Mouse (Mus musculus) adrenal gland, adult 2 months (tissue): ENCODE data around the gene Inpp4b. TPM values are rescaled to one million over a fixed set of nuclear protein-coding genes. Genes with fewer than 3 reads are reported as not detected.

ENCODE experiments used
- DNase-seq: peaks from one replicate; pipeline ENCODE4 v3.0.0; 2021
- polyA plus RNA-seq: library from polyadenylated mRNA; depleted of rRNA; stranded (reverse); fragments of >200 nt; gene quantifications from 2 replicates; pipeline ENCODE4 v1.2.3, GENCODE M21; 2012
- total RNA-seq, 2 experiments: library from RNA; stranded (reverse); gene quantifications; 2 replicates each; pipeline ENCODE4 v1.2.3; 2021

Inpp4b gene
- total and polyA plus RNA-seq, 3 experiments: 0.20 to 8.1 (median 6.4) TPM

DNA sequence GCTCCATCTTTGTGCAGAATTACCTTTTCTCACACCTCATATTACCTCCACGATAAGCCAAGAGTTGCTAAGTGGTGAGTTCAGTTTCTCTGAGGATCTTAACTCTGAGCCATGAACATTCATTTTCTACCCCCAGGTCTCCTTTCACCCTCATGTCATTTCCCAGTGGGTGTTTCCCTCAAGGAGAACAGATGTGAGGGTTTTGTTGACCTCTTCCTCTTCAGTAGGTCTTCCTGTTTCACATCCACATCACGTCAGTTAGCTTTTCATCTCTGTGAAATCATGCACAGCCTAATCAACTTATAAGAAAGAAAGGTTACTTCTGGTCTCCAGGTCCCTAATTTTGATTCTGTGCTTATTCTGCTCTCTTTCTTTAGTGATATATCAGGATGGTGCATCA, 124.4 kb downstream of the Inpp4b start:
- DNase-seq: no peak

DNA sequence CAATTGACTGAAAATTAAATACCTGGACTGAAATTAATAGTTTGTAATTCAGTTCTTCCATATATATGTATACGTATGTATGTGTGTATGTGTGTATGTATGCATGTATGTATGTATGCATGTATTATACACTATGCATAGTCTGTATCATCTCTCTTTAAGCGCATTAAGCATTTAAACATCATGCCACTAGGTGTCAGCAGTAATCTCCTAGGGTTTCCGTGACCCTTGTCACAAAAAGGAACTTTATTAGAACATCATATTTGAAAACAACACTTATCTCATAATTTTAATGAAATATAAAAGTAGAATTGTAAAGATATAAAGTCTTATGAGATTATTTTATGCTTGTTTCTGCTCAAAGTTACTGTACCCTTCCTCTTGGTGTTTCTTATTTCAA, 136.3 kb downstream of the Inpp4b start:
- no peak for DNase-seq

DNA sequence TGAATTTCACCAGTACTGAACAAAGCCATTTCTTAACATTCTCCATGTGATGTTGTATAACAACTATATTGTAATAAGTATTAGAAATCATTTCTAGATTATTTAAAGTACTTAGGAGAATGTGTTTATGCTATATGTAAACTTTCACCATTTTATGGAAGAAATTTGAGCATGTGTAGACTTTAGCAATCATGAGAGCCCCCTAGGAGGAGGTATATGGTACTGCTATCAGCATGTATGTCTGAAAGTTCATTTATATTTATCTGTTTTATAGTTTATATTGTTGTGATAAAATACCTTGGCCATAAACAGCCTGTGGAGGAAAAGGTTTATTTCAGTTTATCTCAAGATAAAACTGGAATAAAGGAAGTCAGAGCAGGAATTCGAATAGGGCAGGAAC, 141.5 kb downstream of the Inpp4b start:
- no peak for DNase-seq

DNA sequence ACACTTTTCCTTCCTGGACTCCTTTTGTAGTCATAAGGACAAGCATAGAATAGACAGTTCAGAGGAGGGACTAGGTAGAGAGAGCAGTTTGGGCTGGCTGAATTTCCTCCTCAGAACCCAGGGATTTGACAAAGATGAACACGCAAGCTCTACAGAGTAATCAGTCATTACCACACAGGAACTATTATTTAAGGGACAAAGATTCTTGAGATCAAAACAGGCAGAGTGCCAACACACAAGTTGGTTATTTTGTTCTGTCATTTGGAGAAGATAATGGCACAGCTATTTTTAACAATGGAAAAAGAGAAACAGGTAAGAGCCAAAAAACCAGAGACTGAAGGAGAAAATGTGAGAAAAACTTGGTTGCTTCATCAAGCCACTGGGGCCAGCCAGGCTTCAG, 143.3 kb downstream of the Inpp4b start:
- no peak for DNase-seq

DNA sequence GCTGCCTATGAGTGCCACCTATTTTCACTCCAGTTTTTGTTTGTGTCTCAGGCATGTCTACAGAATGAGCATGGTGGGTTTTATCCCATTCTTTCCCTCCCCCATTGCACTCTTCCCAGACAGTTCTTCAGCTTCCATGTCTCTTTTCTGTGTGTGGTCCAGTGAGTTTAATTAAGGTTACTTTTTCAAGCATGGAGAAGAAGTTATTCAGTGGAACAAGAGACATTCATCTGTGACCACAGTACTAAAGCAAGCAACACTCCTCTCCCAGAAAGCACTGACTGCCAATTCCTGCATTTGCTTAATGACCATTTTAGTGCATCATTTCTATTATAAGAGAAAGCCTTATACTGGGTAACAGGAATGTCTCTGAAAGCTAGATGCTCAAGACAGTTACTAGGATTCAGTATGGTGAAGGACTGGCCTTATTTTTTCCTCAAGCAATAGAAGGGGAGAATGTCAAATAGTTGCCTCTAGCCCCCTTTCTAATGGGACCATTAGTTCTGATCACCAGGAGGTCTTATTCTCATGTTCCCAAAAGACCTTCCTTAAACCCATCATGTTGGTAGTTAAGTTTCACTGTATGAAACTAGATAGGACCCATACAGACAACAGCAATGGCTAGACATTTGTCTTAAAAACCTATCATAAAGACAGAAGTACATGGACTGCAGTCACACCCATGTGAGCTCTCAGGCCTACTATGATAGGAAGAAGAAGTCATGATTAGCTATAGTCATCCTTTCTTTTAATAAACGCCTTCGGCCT, 147.7 kb downstream of the Inpp4b start:
- DNase-seq: no peak

DNA sequence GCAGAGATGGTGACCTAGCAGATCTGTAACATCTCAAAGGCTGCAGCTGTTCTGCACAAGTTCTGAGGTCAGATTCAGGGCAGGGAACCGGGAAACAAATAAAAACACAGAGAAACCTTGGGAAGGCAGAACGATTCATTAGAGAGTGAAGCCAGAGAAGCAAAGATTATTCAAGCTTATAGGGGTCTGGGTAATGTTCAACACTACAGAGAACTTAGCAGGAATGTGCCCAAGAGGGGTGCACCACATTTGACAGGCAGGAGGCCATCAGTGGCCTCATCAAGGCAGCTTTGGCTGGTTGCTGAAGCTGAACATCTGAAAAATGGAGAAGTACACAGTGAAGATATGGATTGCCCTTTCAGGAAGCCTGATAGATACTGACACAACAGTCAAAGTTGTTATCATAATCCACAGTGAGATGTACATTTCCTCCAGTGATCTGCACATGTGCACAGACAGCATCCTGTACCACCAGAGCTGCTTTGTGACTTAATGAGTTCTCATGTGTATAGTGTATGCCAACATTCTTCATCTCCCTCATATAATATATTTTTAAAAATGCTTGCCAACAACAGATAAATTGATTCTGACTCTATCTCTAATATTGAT, 148.8 kb downstream of the Inpp4b start:
- DNase-seq: no peak

DNA sequence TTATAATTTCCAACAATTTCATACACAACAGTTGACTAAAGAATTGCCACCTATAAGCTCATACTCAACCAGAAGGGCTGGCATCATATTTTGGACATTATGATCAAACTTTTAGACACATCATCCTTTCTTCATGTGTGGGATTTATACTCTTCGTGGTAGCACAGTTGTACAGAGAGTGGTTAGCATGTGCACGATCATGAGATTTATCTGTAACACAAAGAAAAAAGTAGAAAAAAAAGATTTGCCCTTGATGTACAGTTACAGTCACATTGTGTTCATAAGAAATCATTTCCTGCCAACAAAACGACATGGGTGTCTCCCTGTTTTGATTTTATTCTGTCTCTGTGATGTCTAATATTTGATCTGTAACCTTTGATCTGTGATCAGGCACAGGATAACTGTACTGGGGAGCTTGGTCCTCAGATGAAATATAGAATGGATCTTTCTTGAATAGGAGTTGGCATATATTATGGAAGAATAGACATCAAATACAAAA, 149.4 kb downstream of the Inpp4b start:
- no peak for DNase-seq

DNA sequence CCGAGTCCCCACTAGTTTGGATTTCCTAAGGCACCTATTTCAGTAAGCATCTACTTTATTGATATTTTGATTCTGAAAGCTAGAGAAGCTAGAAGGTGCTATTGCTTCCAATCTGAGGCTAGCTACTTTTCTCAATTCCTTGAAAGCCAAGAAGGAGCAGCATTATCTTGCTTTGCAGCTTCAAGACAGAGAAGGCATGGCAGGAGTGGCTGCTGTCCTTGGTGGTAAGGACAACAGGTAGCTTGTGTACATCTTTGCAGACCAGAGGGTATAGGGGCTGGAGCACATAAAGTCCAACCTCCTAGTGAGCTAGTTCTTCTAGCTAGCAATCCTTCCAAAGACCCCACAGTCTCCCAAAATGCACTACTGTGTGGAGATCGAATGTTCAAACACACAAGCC, 152.5 kb downstream of the Inpp4b start:
- DNase-seq: no peak

DNA sequence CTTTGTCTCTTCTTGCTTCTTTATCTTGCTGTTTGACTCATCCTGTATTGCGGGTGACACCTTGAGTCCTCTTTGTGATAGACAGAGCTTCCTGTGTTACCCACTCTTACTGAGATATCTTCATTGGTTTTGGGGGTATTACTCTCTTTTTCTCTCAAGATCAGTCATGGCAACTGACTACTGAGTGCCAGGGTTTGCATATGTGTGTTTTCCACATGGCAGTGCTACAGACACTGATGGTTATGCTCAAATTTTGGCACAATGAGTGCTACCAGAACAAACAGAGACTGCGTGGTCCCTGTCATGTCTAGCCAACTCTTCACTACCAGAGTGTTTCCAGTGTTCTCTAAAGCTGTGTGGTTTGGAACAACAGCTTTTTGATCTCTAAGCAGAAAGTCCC, 155.3 kb downstream of the Inpp4b start:
- DNase-seq: no peak

DNA sequence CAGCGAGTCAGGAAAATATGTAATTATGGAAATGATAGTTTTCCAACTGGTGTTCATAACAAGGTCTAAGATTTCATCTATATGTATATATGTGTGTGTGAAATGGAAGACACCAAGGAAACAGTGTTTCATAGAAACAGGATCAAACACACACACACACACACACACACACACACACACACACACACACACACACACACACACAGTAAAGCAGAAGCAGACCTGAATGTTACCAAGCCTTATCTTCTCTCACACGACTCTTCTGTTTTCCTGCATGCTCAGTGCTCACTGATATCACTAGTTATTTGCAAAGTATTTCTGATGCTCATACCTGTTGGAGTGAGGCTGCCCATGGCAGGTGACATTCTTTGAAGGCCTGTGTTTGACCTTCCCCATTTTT, 159.9 kb downstream of the Inpp4b start:
- DNase-seq: no peak

DNA sequence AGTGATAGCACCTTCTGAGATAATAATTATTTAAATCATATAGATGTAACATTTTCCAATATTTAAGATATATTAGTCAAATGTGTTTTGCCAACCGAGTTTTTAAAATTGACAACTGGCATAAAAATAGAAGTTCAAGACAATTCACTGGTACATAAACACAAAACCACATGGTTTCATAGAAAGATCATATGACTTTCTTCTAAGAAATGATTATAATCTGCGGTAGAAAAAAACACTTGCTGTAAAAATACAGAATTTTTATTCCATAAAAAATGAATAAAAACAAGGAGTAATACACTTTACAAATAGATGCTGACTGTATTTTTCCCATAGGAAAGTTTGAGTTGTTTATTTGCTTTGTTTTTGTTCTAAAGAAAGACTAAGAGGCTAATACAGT, 160.6 kb downstream of the Inpp4b start:
- DNase-seq: no peak

DNA sequence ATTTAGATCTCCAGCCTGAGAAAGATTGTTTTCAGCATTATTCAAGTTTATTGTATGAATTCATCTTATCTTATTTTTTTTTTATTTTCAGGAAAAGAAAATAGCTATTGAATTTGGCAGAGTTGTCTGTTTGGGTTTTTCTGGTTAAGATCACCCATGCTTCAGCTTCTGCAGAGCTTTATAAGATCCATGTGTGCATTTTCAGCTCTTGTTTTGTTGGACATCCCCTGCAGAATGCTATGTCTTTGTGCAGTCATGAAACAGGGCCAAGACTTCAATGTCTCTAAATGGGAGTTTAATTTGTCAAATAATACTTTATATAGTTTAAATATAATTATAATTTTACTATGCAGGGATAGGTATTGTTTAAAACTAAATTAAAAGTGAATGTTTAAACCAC, 170.5 kb downstream of the Inpp4b start:
- DNase-seq: no peak

DNA sequence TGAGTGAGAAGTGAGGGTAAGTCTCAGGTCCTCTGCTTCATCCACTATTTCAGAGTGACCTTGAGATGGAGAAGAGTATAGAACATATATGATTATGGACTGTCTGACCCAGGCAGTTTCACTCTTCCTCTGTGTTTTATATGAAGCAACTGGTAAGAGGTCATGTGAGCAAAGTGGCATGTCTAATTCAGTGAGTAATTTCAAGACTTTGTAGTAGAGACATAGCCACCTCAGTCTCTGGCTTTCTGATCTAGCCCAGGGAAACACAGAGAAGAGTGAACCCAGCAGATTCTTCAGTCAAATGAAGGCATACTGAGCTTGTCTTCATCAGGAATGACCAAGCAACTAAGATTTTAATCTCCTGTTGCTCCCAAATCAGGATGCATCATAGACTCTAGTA, 172.1 kb downstream of the Inpp4b start:
- DNase-seq: no peak

DNA sequence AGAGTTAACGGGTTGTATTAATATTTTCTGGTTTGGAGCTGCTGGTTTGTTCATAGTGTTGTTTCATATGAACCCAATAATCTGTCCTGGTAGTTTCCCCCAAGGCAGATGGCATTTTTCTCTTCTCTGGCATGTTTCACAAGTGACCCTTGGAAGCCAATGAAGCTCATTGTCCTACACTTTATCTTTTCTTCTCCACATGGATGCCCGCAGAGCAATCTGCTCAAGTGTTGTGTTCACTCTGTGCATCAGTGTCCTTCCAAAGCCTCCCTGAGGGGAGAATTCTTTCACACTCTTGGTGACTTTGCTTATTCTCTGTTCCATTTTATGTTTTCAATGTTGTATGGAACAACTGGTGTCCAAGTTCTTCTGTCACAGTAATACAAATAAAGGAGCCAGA, 179.7 kb downstream of the Inpp4b start:
- no peak for DNase-seq

DNA sequence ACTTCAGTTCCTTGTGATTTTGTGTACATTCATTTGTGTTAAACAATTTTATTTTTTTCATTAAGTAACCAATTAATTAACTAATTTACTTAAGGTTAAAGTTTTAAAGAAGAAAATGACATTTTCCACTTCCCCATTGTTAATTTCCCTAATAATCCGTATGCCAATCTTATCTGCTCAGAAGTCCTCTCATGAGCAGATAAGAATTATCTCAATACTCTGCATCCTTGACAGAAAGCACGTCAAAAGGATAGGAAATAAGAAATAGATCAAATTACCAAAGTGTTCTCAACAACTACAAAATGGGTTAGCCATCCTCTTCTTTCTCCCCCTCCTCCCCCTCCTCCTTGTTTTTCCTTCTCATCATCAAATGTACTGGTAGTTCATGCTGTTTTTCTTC, 182.2 kb downstream of the Inpp4b start:
- no peak for DNase-seq

DNA sequence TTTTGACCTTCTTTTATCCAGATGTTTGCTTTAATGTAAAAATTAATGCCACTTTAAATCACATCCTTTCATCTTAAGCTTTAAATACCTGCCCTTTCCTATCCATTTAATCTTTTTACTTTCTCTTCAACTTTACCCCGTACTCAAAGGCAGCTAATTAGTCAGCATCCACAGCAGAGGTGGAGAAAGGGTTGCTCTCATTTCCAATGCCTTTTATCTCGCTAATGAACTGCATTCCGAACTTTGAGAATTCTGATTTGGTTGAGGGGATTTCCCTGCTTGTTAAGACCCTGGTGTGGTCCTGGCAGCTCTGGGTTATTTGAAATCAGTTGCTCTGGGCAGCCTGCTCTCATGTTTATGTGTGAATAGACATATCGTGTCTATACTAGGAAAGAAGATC, 185.3 kb downstream of the Inpp4b start:
- DNase-seq: no peak

DNA sequence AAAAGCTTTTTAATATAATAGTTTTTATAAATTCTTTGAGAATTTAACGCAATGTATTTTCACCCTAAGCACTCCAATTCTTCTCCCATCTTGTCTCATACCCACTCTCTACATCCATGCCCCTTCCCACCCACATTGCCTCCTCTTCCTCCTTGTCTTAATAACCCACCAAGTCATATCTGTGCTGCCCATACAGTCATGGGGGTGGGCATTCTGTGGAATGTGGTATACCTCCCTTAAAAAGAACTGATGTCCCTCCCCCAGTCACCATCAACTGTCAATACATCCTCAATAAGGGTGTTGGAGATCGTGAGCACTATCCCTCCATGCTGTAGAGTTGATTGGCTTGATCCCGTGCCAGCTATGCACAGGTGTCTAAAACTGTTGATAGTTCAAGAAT, 196.0 kb downstream of the Inpp4b start:
- no peak for DNase-seq

DNA sequence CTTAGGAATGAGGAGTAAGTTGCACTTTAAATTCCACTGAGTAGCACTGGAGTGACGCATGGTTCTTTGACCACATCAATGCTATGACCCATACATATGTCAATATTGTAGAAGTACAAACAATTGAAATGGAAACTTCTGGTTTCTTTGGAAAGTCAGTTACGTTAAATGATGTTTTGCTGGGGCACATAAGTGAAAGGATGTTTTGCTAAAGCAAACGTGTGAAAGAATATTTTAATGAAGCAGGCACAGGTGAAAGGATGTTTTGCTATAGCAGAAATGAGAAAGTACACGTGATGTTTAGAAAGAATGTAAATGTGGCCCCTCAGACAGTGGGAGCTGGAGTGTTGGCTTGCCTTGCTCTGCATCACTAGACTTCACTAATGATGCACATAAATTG, 216.2 kb downstream of the Inpp4b start:
- DNase-seq: no peak

DNA sequence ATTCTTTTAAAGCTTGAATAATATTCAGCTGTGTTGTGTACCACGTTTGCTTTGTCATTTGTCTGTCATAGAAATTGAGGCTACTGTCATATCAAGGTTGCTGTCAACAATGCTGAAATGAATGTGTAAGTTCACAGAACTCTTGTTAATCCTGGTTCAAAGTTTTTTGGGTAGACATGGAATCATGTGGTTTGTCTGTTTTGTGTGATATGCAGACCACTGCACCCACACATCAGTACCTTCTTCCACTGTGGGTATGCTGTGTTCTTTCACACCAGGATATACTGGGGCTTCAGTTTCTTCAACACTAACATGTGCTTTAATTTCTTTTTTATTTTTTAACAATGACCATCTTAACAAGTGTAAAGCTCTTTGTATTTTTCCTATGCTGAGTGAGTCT, 220.0 kb downstream of the Inpp4b start:
- DNase-seq: no peak

DNA sequence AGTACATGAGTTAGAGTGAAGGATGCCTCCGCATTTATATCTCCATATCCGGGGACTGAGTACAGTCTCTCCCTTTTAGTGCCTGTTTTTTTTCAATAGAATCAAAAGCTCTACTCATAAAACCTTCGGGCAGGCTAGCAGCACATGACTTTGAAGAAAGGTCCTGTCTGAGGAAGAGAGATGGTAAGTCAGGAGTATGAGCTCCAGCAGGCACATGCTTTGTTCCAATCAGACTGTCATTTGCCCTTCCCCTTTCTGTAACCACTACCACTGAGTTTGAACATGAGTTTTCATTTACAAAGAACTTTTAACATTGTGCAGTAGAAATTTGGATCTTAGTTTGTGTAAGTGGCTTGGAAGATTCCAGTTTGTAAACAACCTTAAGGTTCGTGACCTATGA, 223.1 kb downstream of the Inpp4b start:
- DNase-seq: no peak

DNA sequence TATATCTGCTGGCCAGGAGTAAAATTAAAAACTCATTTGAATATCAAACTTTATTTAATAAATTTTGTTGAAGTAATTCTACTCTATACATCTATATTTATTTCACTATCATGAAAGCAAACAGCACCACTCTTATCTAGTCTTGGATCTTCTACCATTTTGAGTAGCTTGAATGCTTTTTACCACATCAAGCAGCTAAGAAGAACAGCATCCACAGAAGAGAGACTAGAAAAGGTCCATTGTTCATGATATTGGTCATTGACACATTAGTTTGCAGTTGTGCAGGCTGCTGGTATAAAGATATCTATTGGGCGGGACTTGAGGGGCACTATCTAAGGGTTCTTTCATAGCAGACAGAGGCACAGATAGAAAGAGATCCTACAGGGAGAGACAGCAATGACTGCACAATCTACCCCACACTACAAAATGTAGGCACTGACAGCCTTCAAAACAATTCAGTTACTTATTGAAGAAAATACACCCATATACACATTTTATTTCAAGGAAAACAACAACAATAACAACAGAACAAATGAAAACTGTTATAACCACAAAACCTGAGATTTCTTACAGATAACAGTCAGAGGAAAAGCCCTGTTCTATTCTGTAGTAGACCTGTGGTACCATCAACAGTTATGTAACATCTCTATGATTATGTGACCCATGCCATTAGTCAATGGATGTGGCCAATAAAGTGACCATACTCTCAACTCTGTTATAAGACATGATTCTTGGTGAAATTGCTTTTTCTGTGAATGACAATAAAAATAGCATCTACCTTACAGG, 230.2 kb downstream of the Inpp4b start:
- DNase-seq: no peak

DNA sequence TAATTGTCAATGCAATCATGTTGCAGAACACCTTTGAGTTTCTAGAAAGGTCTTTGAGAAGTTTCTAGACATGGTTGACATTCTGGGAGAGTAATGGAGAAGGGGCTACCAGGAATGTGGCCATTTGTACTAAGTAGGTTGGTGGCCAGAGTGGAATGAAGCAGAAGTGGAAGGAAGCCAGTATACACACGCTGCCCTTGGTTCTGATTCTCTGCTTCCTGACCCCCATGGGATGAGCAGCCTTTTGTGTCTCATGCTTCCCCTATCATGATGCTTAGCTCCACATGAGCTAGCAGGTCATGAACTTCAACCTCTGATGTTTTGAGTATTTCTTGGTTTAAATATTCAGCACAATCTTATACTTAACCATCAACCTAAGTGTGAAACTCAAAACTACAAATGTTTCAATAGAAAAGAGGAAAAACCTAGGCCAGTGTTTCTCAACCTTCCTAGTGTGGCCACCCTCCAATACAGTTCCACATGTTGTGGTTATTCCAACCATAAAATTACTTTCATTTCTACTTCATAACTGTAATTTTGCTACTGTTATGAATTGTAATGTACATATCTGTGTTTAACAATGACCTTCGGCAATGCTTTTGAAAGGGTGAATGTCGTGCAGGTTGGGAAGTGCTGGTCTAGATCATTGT, 233.0 kb downstream of the Inpp4b start:
- DNase-seq: no peak

DNA sequence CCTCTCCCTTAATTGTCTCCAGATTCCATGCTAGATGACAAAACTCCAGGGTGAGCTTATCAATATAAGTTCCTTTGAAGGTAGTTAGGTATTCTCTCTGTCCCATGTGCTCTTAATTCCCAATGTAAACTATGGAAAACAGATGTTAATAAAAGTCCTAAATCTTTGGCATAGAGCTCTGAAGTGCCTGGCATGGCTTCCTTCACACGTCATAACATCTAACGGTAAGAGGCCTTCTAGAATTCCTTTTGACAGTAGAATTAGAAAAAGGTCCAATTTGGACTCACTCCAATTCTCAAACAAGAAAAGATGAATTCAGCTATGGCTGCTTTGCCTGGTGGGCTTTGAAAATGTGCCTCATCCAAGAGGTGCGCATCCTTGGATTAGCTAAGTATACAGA, 236.6 kb downstream of the Inpp4b start:
- no peak for DNase-seq
